Mouse (Mus musculus) heart, adult 2 months (tissue): Measurements from ENCODE around the gene H1foo.
A peak's percentile ranks its signal among the peaks of the same experiment; 100 is the strongest.

Source experiments
- CTCF ChIP-seq: fragments of 200-600 bp; IDR thresholded peaks from 2 replicates; pipeline ENCODE4 v1.8.1; 2022; ENCODE audit warnings: antibody characterized with exemption, mild to moderate bottlenecking, moderate library complexity
- EP300 ChIP-seq: fragments of 200-500 bp; IDR thresholded peaks from 2 replicates; pipeline ENCODE4 v1.6.1; 2011; ENCODE audit warnings: low read depth, low read length, control low read depth; ENCODE audit not compliant: insufficient read depth
- POLR2A ChIP-seq: fragments of 200-500 bp; IDR thresholded peaks from 2 replicates; pipeline ENCODE4 v1.6.1; 2011; ENCODE audit warnings: mild to moderate bottlenecking, low read depth, low read length, control low read depth; ENCODE audit not compliant: insufficient read depth

DNA sequence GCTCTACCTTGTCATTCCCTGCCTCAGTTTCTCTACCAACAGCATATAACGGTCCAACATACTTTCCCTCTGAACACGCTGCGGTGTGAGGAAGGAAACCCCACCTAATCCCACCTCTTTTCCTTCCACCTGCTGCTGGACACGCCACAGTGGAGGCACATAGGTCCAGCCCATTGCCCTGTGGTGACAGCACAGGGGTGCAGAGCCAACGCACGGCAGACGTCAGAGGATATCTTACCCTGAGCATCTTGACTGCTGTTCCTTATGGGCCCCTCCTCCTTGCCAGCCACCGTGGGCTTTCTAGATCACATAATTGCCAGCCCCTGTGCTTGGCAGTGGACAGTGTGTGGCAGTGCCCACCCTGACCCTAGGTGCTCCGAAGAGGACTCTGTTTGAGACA, 45.7 kb downstream of the H1foo start:
- TF ChIP-seq CTCF (no peak), EP300 (no peak), POLR2A (0 out of 2 replicates have a peak, but pooled peaks have one; percentile 22)
